Mouse (Mus musculus) spleen, adult 12 weeks (tissue): ENCODE results near the gene Jup.

Source experiments
- DNase-seq: peaks from one replicate; pipeline ENCODE4 v3.0.0; 2022; ENCODE audit warnings: low spot score

Gene Jup

GRCm38 (mm10) chr11:100408076-100408834 is 10.7 kb upstream of the Jup start:
- DNase-seq = no peak

- no peak for DNase-seq
Measured at GRCm38 (mm10) chr11:100406995-100407705, 9.6 kb upstream of the Jup start.

GRCm38 (mm10) chr11:100406273-100406672 is 8.7 kb upstream of the Jup start:
- DNase-seq = no peak

- DNase-seq = no peak
Measured at GRCm38 (mm10) chr11:100404456-100405074, 7.0 kb upstream of the Jup start.

- DNase-seq = no peak
Measured at GRCm38 (mm10) chr11:100403445-100404134, 6.0 kb upstream of the Jup start.

GRCm38 (mm10) chr11:100402682-100403081 is 5.1 kb upstream of the Jup start:
- no peak for DNase-seq

- no peak for DNase-seq
Measured at GRCm38 (mm10) chr11:100402240-100402639, 4.7 kb upstream of the Jup start.

- DNase-seq = no peak
Measured at GRCm38 (mm10) chr11:100400842-100401241, 3.3 kb upstream of the Jup start.

- DNase-seq = no peak
Measured at GRCm38 (mm10) chr11:100399727-100400538, 2.4 kb upstream of the Jup start.

- no peak for DNase-seq
Measured at GRCm38 (mm10) chr11:100399320-100399719, 1.8 kb upstream of the Jup start.

- no peak for DNase-seq
Measured at GRCm38 (mm10) chr11:100398517-100398916, 954 bp upstream of the Jup start.

GRCm38 (mm10) chr11:100396886-100397599 is 520 bp downstream of the Jup start:
- DNase-seq = no peak

GRCm38 (mm10) chr11:100395861-100396631 is 1.5 kb downstream of the Jup start:
- DNase-seq = no peak

- no peak for DNase-seq
Measured at GRCm38 (mm10) chr11:100395200-100395599, 2.4 kb downstream of the Jup start.

- DNase-seq = no peak
Measured at GRCm38 (mm10) chr11:100394353-100395074, 3.0 kb downstream of the Jup start.

GRCm38 (mm10) chr11:100393733-100394132 is 3.8 kb downstream of the Jup start:
- DNase-seq = no peak

GRCm38 (mm10) chr11:100392958-100393357 is 4.6 kb downstream of the Jup start:
- no peak for DNase-seq

- DNase-seq = no peak
Measured at GRCm38 (mm10) chr11:100391884-100392345, 5.6 kb downstream of the Jup start.
